Mouse (Mus musculus): Measurements from ENCODE around the gene Usp2.

DNA sequence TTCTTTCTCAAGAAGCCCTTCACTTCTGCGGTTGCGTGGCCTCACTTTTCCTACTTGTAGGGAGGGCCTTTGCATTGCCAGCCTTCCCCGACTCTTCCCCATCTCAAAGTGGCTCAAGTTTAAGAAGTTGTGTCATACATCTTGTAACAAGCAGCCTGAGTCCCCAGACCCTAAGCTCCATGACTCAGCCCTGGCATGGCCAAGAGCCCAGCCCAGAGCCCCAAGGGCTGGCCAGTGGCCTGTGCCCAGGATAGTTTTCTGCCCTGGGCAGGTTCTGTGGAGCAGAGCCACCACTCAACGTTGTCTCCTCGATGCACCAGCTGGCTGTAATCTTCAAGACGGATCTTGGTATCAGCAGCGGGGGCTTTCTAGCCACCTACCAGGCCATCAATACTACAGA lies 38.1 kb downstream of the Usp2 start:
- TF ChIP-seq CTCF (IDR thresholded peaks at IDR 0.05; ENCODE audit: low read depth, low read length) (no peak), EP300 (IDR thresholded peaks at IDR 0.05; ENCODE audit: insufficient read depth, low read depth, low read length) (no peak)

All from ES-Bruce4 (cell line).